Mouse (Mus musculus) brain, embryonic 14.5 days (tissue): ENCODE measurements around the gene Cotl1. TPM values are rescaled to one million over a fixed set of nuclear protein-coding genes. Genes with fewer than 3 reads are reported as not detected.

Source experiments
- DNase-seq: peaks from one replicate; pipeline ENCODE4 v3.0.0-alpha.2; 2011; ENCODE audit warnings: low read depth
- CTCF ChIP-seq: fragments of 200-500 bp; IDR thresholded peaks from 2 replicates; pipeline ENCODE4 v1.5.1; 2012; ENCODE audit warnings: inconsistent platforms, mild to moderate bottlenecking, moderate library complexity, borderline replicate concordance; ENCODE audit not compliant: insufficient read depth, insufficient read length; ENCODE audit errors: extremely low read depth
- POLR2A ChIP-seq: fragments of 200-500 bp; IDR thresholded peaks from 2 replicates; pipeline ENCODE4 v1.6.1; 2012; ENCODE audit warnings: mild to moderate bottlenecking, inconsistent platforms, borderline replicate concordance; ENCODE audit not compliant: poor library complexity, insufficient read depth, insufficient read length, severe bottlenecking; ENCODE audit errors: extremely low read depth
- polyA plus RNA-seq: library from polyadenylated mRNA; depleted of rRNA; stranded (reverse); fragments of >200 nt; gene quantifications from 2 replicates; pipeline ENCODE4 v1.2.3, GENCODE M21; 2012

Gene Cotl1
- polyA plus RNA-seq, 1 experiment = 273 TPM

GRCm38 (mm10) chr8:119824809-119825273 is 15.5 kb downstream of the Cotl1 start:
- peak; percentile 33 for DNase-seq
- TF ChIP-seq CTCF (no peak), POLR2A (no peak)

GRCm38 (mm10) chr8:119824100-119824499 is 16.2 kb downstream of the Cotl1 start:
- peak; percentile 56 for DNase-seq
- TF ChIP-seq CTCF = no peak
- TF ChIP-seq POLR2A = no peak

- TF ChIP-seq CTCF (no peak), POLR2A (no peak)
- DNase-seq = no peak
Measured at GRCm38 (mm10) chr8:119823278-119823677, 17.1 kb downstream of the Cotl1 start.

GRCm38 (mm10) chr8:119821691-119822090 is 18.7 kb downstream of the Cotl1 start:
- no peak for TF ChIP-seq POLR2A
- no peak for DNase-seq

- TF ChIP-seq CTCF = no peak
- TF ChIP-seq POLR2A = no peak
Measured at GRCm38 (mm10) chr8:119819976-119820375, 20.4 kb downstream of the Cotl1 start.

GRCm38 (mm10) chr8:119819316-119819715 is 21.0 kb downstream of the Cotl1 start:
- TF ChIP-seq CTCF = no peak
- TF ChIP-seq POLR2A = no peak
- no peak for DNase-seq

More at GRCm38 (mm10) chr8:119819976-119820375, 20.4 kb downstream of the Cotl1 start:
- DNase-seq = no peak

- no peak for DNase-seq
- TF ChIP-seq CTCF = no peak
- no peak for TF ChIP-seq POLR2A
Measured at GRCm38 (mm10) chr8:119817446-119817845, 22.9 kb downstream of the Cotl1 start.

GRCm38 (mm10) chr8:119816219-119816618 is 24.1 kb downstream of the Cotl1 start:
- DNase-seq = no peak
- no peak for TF ChIP-seq CTCF
- no peak for TF ChIP-seq POLR2A

- TF ChIP-seq CTCF (no peak), POLR2A (no peak)
- no peak for DNase-seq
Measured at GRCm38 (mm10) chr8:119812650-119813431, 27.5 kb downstream of the Cotl1 start.

GRCm38 (mm10) chr8:119811925-119812324 is 28.4 kb downstream of the Cotl1 start:
- TF ChIP-seq POLR2A = no peak
- TF ChIP-seq CTCF = no peak

GRCm38 (mm10) chr8:119810953-119811499 is 29.3 kb downstream of the Cotl1 start:
- DNase-seq = no peak
- TF ChIP-seq CTCF (no peak), POLR2A (no peak)

More at GRCm38 (mm10) chr8:119811925-119812324, 28.4 kb downstream of the Cotl1 start:
- DNase-seq = no peak

- DNase-seq = peak; percentile 86
- TF ChIP-seq CTCF (no peak), POLR2A (no peak)
Measured at GRCm38 (mm10) chr8:119810127-119810868, 30.0 kb downstream of the Cotl1 start.

GRCm38 (mm10) chr8:119809620-119810019 is 30.7 kb downstream of the Cotl1 start:
- no peak for DNase-seq
- TF ChIP-seq POLR2A (no peak), CTCF (no peak)
